Mouse (Mus musculus): ENCODE data around the gene Hoxd8.
A peak's percentile ranks its signal among the peaks of the same experiment; 100 is the strongest.

Hoxd8 gene

GRCm38 (mm10) chr2:74699053-74699430 lies 5.4 kb upstream of the Hoxd8 start:
- no peak for DNase-seq (ENCODE audit: low spot score in 2 of 2)

- no peak for DNase-seq (ENCODE audit: low spot score in 2 of 2)
Measured at GRCm38 (mm10) chr2:74699664-74700545, 4.5 kb upstream of the Hoxd8 start.

DNA sequence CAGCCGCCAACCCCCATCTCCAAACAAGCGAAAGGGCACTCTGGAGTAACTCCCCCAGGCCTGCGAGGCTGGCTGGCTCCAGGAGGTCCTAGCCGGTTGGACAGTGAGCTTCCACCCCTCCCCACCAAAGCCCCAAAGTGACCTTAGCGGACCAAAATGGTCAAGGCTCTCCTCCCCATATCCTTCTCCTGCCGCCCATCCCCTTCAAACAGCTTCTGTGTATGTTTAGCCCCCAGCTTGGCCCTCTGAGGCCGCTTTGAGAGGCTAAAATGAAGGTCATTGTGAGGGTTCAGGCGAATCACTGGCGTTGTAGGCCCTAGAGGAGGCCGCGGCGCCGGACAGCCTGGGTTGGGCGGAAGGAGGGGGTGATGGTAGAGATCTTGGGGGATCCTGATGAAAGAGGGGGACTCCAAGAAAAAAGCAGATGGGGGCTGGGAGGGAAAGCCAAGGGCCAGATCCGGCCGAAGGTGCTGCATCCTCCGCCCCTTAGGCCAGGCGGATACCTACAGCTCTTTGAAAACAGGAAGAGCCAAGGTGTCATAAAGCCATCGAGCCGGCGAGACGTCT lies 3.8 kb upstream of the Hoxd8 start:
- DNase-seq (ENCODE audit: low spot score in 2 of 2): no peak

- peak; percentile 59 to 73 for DNase-seq (ENCODE audit: low spot score in 2 of 2)
Measured at GRCm38 (mm10) chr2:74701949-74702819, 2.2 kb upstream of the Hoxd8 start.

DNA sequence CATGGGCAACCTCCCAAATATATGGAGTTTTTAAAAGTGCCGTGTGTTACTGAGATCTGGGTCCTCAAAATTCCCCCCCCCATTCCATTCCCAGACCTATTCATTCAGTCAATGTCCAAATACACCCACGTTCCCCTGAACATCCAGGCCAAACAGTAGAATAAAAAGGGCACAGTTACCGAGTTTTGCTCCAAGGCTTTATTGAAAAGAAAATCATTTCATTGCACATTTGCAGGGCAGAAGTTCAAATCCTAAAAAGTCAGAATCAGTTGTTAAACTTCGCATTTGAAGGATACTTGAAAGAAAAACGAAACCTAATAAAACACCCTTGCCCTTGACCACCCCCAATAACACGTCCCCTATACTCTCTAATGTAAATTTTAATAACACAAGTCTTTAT lies 1.6 kb upstream of the Hoxd8 start:
- DNase-seq (ENCODE audit: low spot score in 2 of 2): no peak

GRCm38 (mm10) chr2:74703317-74703716 lies 1.1 kb upstream of the Hoxd8 start:
- DNase-seq (ENCODE audit: low spot score in 2 of 2): no peak

GRCm38 (mm10) chr2:74703720-74704392 lies 559 bp upstream of the Hoxd8 start:
- no peak for DNase-seq (ENCODE audit: low spot score in 2 of 2)

GRCm38 (mm10) chr2:74704999-74705466 lies 618 bp downstream of the Hoxd8 start:
- DNase-seq (ENCODE audit: low spot score in 2 of 2): peak in 1 of 2 experiments; percentile 62

GRCm38 (mm10) chr2:74705467-74706089 lies 1.2 kb downstream of the Hoxd8 start:
- peak in 1 of 2 experiments; percentile 61 for DNase-seq (ENCODE audit: low spot score in 2 of 2)

DNA sequence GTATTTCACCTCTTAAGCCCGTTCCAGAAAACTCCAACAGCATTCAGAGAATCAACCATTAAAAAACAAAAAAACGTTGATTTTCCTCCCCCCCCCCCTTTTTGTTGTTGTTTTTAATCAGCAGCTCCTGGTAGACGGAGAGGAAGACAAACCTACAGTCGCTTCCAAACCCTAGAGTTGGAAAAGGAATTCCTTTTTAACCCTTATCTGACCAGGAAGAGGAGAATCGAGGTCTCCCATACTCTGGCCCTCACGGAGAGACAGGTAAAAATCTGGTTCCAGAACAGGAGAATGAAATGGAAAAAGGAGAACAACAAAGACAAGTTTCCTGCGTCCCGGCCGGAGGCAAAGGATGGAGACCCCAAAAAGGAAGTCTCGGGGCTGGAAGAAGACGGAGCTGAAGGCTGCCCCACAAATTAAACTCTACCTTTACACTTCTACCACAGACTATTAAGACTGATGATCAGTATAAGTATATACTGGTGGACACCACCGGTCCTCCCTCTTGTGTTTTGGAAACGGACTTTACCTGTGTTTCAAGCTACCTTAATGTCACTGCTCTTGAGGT lies 2.1 kb downstream of the Hoxd8 start:
- no peak for DNase-seq (ENCODE audit: low spot score in 2 of 2)

GRCm38 (mm10) chr2:74707599-74707998 lies 3.2 kb downstream of the Hoxd8 start:
- DNase-seq (ENCODE audit: low spot score in 2 of 2): no peak

GRCm38 (mm10) chr2:74708676-74709075 lies 4.3 kb downstream of the Hoxd8 start:
- no peak for DNase-seq (ENCODE audit: low spot score in 2 of 2)

- no peak for DNase-seq (ENCODE audit: low spot score in 2 of 2)
Measured at GRCm38 (mm10) chr2:74709465-74710419, 5.3 kb downstream of the Hoxd8 start.

DNA sequence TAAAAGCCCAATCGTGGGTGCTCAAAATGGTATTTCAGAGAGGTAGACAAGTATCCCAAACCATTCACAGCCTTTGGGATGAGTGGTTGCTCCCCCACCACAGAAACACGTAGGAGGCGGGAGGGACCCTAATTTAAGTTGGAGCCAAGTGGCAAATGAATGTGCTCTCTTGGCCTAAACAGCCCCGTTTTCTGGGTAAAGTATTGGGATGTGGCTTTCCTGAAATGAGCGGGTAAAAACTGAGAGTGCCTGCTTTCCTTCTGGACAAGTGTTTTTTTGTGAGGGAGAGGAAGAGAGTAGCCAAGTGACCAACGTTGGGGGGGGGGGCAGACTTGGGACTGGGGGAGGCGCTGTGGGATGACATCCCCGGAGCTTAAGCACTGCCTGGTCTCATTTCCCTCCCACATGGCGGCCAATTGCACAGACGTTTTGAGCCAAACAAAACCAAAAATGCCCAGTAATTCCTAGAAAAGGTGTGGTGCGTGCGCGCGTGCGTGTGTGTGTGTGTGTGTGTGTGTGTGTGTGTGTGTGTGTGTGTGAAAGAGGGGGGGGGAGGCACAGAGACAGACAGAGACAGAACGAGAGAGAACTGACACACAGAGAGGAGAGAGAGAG lies 6.6 kb downstream of the Hoxd8 start:
- DNase-seq (ENCODE audit: low spot score in 2 of 2): no peak

GRCm38 (mm10) chr2:74711721-74712621 lies 7.6 kb downstream of the Hoxd8 start, which contains the start of the genes Hoxd3 and Hoxd4:
Gene Hoxd3 (plus strand): TSS chr2:74711927.
Gene Hoxd4 (plus strand): TSS chr2:74711929.
- DNase-seq (ENCODE audit: low spot score in 2 of 2): peak; percentile 43 to 83

DNA sequence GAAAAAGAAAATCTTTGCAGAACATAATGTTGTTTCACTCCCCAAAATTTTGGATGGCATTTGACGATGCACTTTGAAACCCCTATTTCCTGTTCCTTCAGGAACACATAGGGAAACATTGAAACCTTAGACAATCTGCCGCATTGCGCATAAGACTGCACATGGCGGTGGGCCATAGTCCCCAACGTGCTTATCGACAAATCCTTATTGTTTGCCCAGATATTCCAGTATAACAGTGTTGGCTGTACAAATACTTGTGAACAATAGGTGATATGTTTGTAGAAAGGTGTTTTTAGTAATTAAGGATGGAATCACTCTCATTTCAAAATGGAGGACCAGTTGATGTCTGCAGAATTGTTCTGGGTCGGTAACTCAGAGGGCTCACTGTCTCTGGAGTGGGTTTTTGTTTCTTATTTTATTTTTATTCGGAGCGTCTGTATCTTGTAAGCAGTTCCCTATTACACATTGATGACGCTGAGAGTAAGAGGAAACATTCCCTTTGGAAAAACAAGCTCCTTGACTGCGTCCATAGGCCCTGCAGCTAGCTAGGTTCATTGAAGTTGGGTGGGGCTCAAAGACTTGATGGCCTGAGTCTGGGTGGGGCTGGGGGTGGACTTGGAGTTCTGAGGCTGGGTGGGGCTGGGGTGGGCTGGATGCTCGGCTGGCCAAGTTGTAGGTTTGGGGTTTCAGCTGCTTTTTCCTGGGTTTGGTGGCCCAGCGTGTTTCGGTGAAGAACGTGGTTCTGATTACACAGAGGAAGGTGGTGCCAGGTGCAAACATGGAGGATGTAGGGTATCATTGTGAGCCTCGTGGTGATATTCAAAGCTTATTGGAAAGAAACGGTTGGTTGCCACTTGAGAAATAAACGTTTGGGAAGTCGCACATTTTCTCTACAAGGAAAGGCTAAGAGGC lies 9.1 kb downstream of the Hoxd8 start:
- no peak for DNase-seq (ENCODE audit: low spot score in 2 of 2)
